Mouse (Mus musculus) heart, adult 9 months (tissue): ENCODE data around the gene Grk5.

Experiments used
- DNase-seq, 2 experiments: peaks; one replicate each; pipeline ENCODE4 v3.0.0; 2022; ENCODE audit warnings: low spot score in 2 of 2

Gene Grk5

GRCm38 (mm10) chr19:60972281-60973015 is 82.9 kb downstream of the Grk5 start:
- no peak for DNase-seq

GRCm38 (mm10) chr19:60973508-60973907 is 84.0 kb downstream of the Grk5 start:
- no peak for DNase-seq

GRCm38 (mm10) chr19:60979581-60979980 is 90.0 kb downstream of the Grk5 start:
- DNase-seq, result no peak

GRCm38 (mm10) chr19:60981391-60981790 is 91.8 kb downstream of the Grk5 start:
- peak in 1 of 2 experiments; percentile 30 for DNase-seq

DNA sequence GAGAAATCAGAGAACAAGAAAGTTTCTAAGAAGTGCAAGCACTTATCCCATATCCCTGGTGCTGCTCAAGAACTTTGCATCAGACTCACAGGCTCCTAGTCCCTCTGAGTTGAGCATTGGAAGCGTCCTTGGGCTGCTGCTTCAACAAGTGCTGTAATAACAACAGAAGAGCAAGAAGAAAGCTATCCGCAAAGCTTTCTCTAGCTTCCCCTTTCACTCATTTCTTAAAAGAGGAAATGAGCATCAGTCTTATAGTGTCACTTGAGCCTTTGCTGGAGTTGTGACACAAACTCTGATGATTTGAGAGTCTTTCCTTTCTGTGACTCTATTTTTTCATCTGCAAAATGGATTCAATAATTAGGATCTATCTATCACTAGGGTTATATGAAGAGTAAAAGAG is 92.3 kb downstream of the Grk5 start:
- no peak for DNase-seq

GRCm38 (mm10) chr19:60989766-60990165 is 100.2 kb downstream of the Grk5 start:
- DNase-seq, result no peak

DNA sequence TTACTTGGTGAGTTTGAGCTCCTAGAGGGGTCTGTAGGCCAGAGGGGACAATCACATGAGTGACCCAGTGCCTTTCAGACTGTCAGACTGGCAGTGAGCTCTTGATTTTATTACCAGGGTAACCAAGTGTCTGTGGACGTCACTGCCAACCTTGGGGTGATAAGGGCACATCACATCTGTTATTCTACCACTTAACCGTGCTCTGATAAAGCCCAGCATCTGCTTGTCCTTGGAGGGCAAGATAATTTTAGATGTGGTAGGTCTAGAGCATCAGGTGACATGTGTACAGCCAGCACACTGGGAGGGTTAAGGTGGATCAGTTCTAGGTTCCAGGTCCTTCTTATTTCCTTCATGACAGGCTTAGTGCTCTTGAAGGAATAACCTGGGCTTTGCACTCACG is 104.7 kb downstream of the Grk5 start:
- peak in 1 of 2 experiments; percentile 42 for DNase-seq

GRCm38 (mm10) chr19:60994845-60995244 is 105.3 kb downstream of the Grk5 start:
- no peak for DNase-seq

GRCm38 (mm10) chr19:60997784-60998183 is 108.2 kb downstream of the Grk5 start:
- DNase-seq, result peak; percentile 50

GRCm38 (mm10) chr19:60999652-61000051 is 110.1 kb downstream of the Grk5 start:
- DNase-seq, result no peak

- DNase-seq, result no peak
Measured at GRCm38 (mm10) chr19:61000958-61001357, 111.4 kb downstream of the Grk5 start.

- peak; percentile 34 to 41 for DNase-seq
Measured at GRCm38 (mm10) chr19:61009266-61009665, 119.7 kb downstream of the Grk5 start.

DNA sequence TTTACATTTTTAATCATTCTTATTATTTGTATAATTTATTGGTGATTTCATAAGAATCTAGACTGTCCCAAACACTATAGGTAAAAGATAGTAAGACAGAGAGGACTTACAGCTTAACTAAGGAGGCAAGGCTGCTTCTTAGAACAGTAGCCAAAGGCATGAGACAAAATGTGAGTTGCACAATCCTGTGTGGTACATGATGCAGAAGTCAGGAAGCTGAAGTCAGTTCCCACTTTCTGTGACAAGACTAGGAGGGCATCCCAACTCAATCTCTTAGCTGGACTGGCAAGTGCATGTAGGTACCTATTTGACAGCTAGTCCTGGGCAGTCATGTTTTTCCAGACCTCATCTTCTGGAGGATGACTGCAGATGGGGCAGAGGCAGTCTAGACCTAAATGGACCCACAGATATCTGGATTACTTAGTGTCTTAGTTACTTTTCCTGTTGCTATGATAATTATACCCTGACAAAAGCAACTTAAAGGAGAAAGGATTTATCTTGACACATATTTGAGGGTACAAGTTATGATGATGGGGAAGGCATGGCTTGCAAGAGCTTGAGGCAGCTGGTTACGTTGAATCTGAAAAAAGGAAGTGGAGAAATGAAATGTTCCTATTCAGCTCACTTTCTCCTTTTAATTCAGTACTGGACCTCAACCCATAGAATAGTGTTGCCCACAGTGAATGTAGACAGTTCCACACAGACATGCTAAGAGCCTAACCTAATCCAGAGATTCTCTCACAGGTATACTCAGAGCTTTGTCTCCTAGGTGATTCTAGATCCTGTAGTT is 128.1 kb downstream of the Grk5 start:
- peak in 1 of 2 experiments; percentile 19 for DNase-seq

DNA sequence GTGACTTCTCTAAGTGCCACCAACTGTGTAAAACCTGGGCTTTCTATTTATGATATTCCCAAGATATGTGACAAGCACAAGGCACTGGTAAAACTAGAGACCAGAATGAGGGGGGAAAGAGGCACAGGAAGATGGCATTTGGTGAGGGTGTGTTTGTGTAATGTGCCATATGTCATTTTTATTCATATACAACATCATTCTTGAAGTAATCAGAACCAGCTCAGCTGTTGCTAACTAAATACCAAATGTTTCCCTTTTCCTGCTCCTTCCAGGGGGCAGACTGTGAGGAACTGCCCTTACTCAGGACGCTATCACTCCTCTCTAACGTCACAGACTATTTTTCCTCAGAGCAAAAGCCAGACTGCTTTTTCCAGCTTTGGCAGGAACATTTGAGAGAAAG is 132.0 kb downstream of the Grk5 start:
- DNase-seq, result no peak

DNA sequence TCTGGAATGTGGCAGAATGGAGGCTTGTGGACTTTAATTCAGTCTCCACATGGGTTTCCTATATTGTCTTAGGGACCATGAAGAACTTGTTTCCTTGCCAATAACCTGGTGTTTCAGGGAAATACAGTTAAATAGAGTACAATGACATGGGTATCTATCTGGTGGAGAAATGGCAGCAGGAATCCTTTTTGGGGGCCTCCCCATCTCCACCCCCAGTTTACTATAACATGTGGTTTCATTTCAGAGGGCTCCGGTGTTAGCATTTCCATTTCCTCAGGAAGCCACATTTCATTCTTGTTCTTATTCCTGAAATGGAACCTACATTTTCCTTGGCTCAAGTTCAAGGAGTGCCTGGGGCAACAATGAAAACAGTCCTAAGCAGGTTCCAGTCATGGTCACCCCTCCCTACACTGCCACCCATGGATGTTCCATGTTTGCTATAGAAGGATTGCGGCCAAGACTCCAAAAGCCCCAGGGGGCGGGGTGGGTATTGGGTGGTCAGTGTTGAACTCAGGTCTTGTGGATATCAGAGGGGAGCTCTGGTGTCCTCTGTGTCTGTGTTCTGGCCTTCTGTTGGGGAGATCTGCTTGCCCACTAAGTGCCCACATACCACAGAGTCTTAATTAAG is 132.5 kb downstream of the Grk5 start:
- peak in 1 of 2 experiments; percentile 31 for DNase-seq

DNA sequence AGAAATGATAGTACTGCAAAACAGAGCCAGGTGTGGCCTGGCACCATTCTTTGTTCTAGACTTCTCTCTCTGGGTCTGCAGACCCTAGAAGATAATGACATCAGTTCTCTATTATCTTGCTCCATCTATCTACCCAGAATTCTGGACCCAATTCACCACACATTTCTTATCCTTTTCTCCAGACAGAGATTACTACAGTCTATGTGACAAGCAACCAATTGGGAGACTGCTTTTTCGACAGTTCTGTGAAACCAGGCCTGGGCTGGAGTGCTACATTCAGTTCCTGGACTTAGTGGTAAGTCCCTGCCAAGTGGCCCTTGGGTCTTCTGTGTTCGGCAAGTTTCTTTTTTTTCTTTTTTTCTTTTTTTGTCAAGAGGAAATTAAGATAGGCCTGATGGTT is 142.0 kb downstream of the Grk5 start:
- no peak for DNase-seq

- peak in 1 of 2 experiments; percentile 35 for DNase-seq
Measured at GRCm38 (mm10) chr19:61039151-61039550, 149.6 kb downstream of the Grk5 start.

DNA sequence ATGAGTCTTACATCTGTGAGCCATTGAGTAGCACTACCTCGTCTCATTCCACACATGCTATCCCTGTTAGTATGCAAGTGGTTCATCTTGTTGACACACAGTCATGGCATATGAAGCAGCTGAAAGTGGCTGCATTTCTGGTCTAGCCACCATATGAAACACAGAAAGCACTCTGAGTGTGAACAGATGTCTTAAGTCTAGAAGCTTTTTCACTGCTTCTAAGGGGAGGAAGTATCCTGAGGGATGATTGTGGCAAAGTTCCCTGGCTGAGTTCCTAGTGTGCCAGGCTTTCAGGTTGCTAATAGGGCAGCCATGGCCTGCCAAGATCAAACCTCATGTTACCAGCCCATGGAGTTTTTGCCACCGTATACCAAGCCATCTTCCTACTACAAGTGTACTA is 159.1 kb downstream of the Grk5 start:
- no peak for DNase-seq

DNA sequence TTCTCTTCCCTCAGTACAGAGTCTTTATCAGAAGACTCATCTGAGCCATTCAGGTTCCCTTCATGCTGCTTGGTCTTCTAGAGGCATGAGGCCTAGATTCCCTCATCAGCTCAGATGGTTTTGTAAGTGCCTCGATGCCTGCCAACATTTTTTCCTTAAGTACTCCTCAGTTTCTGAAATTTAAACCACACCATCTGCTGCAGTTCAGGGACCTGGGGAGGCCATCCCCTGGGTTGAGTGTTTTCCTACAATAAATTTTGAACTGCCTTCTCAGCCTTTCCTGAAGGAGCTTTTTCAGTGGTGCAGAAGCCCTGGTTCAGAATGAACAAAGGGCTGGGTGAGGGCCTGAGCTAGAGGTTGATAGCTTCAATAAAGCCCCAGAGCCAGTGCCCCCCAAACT is 159.9 kb downstream of the Grk5 start:
- no peak for DNase-seq

DNA sequence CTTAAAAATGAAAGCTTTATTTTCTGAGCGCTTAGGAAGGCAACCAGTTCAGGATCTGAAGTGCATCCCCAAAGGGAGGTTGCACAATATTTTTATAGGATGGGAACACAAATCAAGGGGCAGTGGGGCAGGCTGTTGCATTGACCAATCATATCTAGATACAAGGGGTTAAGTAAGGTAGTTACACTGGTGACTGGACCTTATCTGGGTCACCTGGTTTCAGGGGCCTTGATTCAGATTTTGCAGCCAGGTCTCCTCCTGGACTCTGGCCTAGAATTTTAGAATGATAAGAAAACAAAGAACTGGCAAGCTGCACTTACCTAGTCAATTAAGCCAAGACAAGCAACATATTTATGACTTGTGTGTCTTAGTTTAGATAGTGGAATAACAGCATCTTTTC is 161.6 kb downstream of the Grk5 start:
- no peak for DNase-seq

DNA sequence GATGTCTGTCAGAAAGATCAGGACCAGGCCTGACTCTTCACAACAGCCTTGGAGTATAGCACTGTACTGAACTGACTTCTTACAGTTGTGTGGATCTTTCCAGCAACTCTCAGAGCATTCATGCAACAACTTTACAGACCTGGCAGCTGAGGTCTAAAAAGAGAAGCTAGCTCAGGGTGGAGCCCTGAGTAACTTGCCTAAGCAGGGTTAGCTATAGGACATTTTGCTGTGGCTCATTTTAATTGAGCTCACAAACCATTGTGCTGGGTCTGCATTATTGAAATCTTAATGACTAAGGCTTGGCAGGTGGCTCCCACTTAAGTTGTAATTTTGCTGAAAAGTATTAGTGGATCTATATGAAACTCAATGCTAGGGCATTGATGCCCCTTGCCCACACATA is 162.5 kb downstream of the Grk5 start:
- no peak for DNase-seq

GRCm38 (mm10) chr19:61052786-61053185 is 163.2 kb downstream of the Grk5 start:
- DNase-seq, result no peak
